Mouse (Mus musculus): ENCODE results near the gene Slc16a10. TPM values are rescaled to one million over a fixed set of nuclear protein-coding genes. Genes with fewer than 3 reads are reported as not detected.

Slc16a10 gene
- polyA plus RNA-seq, 1 experiment from 2014 or later: 11.0 TPM

- Histone ChIP-seq H3K27me3 (ENCODE audit: control insufficient read depth, insufficient read depth, low read length) (no peaks in the 10 kb centered on the region), H3K4me1 (ENCODE audit: control insufficient read depth, insufficient read depth, low read length) (no peaks in the 10 kb centered on the region), H3K4me2 (ENCODE audit: low read depth, severe bottlenecking) (no peak overlapping the region), H3K9me3 (ENCODE audit: control insufficient read depth, low read length) (no peaks in the 10 kb centered on the region), H3K27ac (replicated peaks; ENCODE audit: low read depth, low read length) (no peak overlapping the region), H3K36me3 (ENCODE audit: control insufficient read depth, insufficient read depth, low read length) (no peaks in the 10 kb centered on the region), H3K4me3 (ENCODE audit: low read depth, low read length) (no peak overlapping the region), H3K9ac (ENCODE audit: low read length) (no peak overlapping the region)
- DNase-seq (ENCODE audit: low spot score): no peak
- 89% methylated on average over 4 of the region's 4 CpGs for WGBS
- no peak for ATAC-seq (ENCODE audit: insufficient number of reproducible peaks, low FRiP score, low TSS enrichment, low read depth)
Observed at GRCm38 (mm10) chr10:40053896-40054295, 88.2 kb downstream of the Slc16a10 start.

GRCm38 (mm10) chr10:40053257-40053895 is 88.7 kb downstream of the Slc16a10 start:
- Histone ChIP-seq H3K4me2 (ENCODE audit: low read depth, severe bottlenecking) (no peak overlapping the region), H3K4me3 (ENCODE audit: low read depth, low read length) (no peak overlapping the region), H3K9me3 (ENCODE audit: control insufficient read depth, low read length) (no peaks in the 10 kb centered on the region), H3K27ac (replicated peaks; ENCODE audit: low read depth, low read length) (no peak overlapping the region), H3K27me3 (ENCODE audit: control insufficient read depth, insufficient read depth, low read length) (no peaks in the 10 kb centered on the region), H3K36me3 (ENCODE audit: control insufficient read depth, insufficient read depth, low read length) (no peaks in the 10 kb centered on the region), H3K4me1 (ENCODE audit: control insufficient read depth, insufficient read depth, low read length) (no peaks in the 10 kb centered on the region), H3K9ac (ENCODE audit: low read length) (no peak overlapping the region)
- no peak for DNase-seq (ENCODE audit: low spot score)
- WGBS: 66% methylated on average over 3 of the region's 3 CpGs
- no peak for ATAC-seq (ENCODE audit: insufficient number of reproducible peaks, low FRiP score, low TSS enrichment, low read depth)

GRCm38 (mm10) chr10:40051997-40052396 is 90.1 kb downstream of the Slc16a10 start:
- Histone ChIP-seq H3K4me3 (ENCODE audit: low read depth, low read length) (no peak overlapping the region), H3K4me1 (ENCODE audit: control insufficient read depth, insufficient read depth, low read length) (no peaks in the 10 kb centered on the region), H3K27me3 (ENCODE audit: control insufficient read depth, insufficient read depth, low read length) (no peaks in the 10 kb centered on the region), H3K9me3 (ENCODE audit: control insufficient read depth, low read length) (no peaks in the 10 kb centered on the region), H3K9ac (ENCODE audit: low read length) (no peak overlapping the region), H3K27ac (replicated peaks; ENCODE audit: low read depth, low read length) (no peak overlapping the region), H3K36me3 (ENCODE audit: control insufficient read depth, insufficient read depth, low read length) (no peaks in the 10 kb centered on the region), H3K4me2 (ENCODE audit: low read depth, severe bottlenecking) (no peak overlapping the region)
- DNase-seq (ENCODE audit: low spot score) (no peak), ATAC-seq (ENCODE audit: insufficient number of reproducible peaks, low FRiP score, low TSS enrichment, low read depth) (no peak)
- 87% methylated on average over 3 of the region's 3 CpGs for WGBS

GRCm38 (mm10) chr10:40050763-40051162 is 91.3 kb downstream of the Slc16a10 start:
- no peak overlapping the region for H3K4me3 ChIP-seq (ENCODE audit: low read depth, low read length)
- H3K9ac ChIP-seq (ENCODE audit: low read length): no peak overlapping the region
- H3K4me2 ChIP-seq (ENCODE audit: low read depth, severe bottlenecking): no peak overlapping the region
- H3K9me3 ChIP-seq (ENCODE audit: control insufficient read depth, low read length): no peaks in the 10 kb centered on the region
- H3K4me1 ChIP-seq (ENCODE audit: control insufficient read depth, insufficient read depth, low read length): no peaks in the 10 kb centered on the region
- no peaks in the 10 kb centered on the region for H3K36me3 ChIP-seq (ENCODE audit: control insufficient read depth, insufficient read depth, low read length)
- no peak overlapping the region for H3K27ac ChIP-seq (replicated peaks; ENCODE audit: low read depth, low read length)
- WGBS: 79% methylated on average over 2 of the region's 2 CpGs
- no peaks in the 10 kb centered on the region for H3K27me3 ChIP-seq (ENCODE audit: control insufficient read depth, insufficient read depth, low read length)
- DNase-seq (ENCODE audit: low spot score): no peak
- no peak for ATAC-seq (ENCODE audit: insufficient number of reproducible peaks, low FRiP score, low TSS enrichment, low read depth)

- H3K4me2 ChIP-seq (ENCODE audit: low read depth, severe bottlenecking): no peak overlapping the region
- no peaks in the 10 kb centered on the region for H3K9me3 ChIP-seq (ENCODE audit: control insufficient read depth, low read length)
- WGBS: 21% methylated on average over 4 of the region's 4 CpGs
- no peaks in the 10 kb centered on the region for H3K36me3 ChIP-seq (ENCODE audit: control insufficient read depth, insufficient read depth, low read length)
- no peak overlapping the region for H3K9ac ChIP-seq (ENCODE audit: low read length)
- H3K27me3 ChIP-seq (ENCODE audit: control insufficient read depth, insufficient read depth, low read length): no peaks in the 10 kb centered on the region
- no peaks in the 10 kb centered on the region for H3K4me1 ChIP-seq (ENCODE audit: control insufficient read depth, insufficient read depth, low read length)
- ATAC-seq (ENCODE audit: insufficient number of reproducible peaks, low FRiP score, low TSS enrichment, low read depth) (no peak), DNase-seq (ENCODE audit: low spot score) (no peak)
- no peak overlapping the region for H3K4me3 ChIP-seq (ENCODE audit: low read depth, low read length)
- H3K27ac ChIP-seq (replicated peaks; ENCODE audit: low read depth, low read length): no peak overlapping the region
Observed at GRCm38 (mm10) chr10:40041339-40041738, 100.7 kb downstream of the Slc16a10 start.

- Histone ChIP-seq H3K4me3 (ENCODE audit: low read depth, low read length) (no peak overlapping the region), H3K4me1 (ENCODE audit: control insufficient read depth, insufficient read depth, low read length) (no peaks in the 10 kb centered on the region), H3K36me3 (ENCODE audit: control insufficient read depth, insufficient read depth, low read length) (no peaks in the 10 kb centered on the region), H3K27ac (replicated peaks; ENCODE audit: low read depth, low read length) (no peak overlapping the region), H3K4me2 (ENCODE audit: low read depth, severe bottlenecking) (no peak overlapping the region), H3K9me3 (ENCODE audit: control insufficient read depth, low read length) (no peaks in the 10 kb centered on the region), H3K27me3 (ENCODE audit: control insufficient read depth, insufficient read depth, low read length) (no peaks in the 10 kb centered on the region), H3K9ac (ENCODE audit: low read length) (no peak overlapping the region)
- ATAC-seq (ENCODE audit: insufficient number of reproducible peaks, low FRiP score, low TSS enrichment, low read depth): no peak
- WGBS: 79% methylated on average over 24 of the region's 24 CpGs
- no peak for DNase-seq (ENCODE audit: low spot score)
Observed at GRCm38 (mm10) chr10:40036686-40037560, 105.1 kb downstream of the Slc16a10 start.

GRCm38 (mm10) chr10:40034956-40035355 is 107.1 kb downstream of the Slc16a10 start:
- ATAC-seq (ENCODE audit: insufficient number of reproducible peaks, low FRiP score, low TSS enrichment, low read depth): no peak
- no peaks in the 10 kb centered on the region for H3K27me3 ChIP-seq (ENCODE audit: control insufficient read depth, insufficient read depth, low read length)
- no peak for DNase-seq (ENCODE audit: low spot score)
- H3K4me1 ChIP-seq (ENCODE audit: control insufficient read depth, insufficient read depth, low read length): no peaks in the 10 kb centered on the region
- H3K27ac ChIP-seq (replicated peaks; ENCODE audit: low read depth, low read length): no peak overlapping the region
- no peak overlapping the region for H3K9ac ChIP-seq (ENCODE audit: low read length)
- H3K4me3 ChIP-seq (ENCODE audit: low read depth, low read length): no peak overlapping the region
- H3K4me2 ChIP-seq (ENCODE audit: low read depth, severe bottlenecking): no peak overlapping the region
- WGBS: 93% methylated on average over 6 of the region's 6 CpGs
- no peaks in the 10 kb centered on the region for H3K36me3 ChIP-seq (ENCODE audit: control insufficient read depth, insufficient read depth, low read length)
- no peaks in the 10 kb centered on the region for H3K9me3 ChIP-seq (ENCODE audit: control insufficient read depth, low read length)

GRCm38 (mm10) chr10:40032897-40033296 is 109.2 kb downstream of the Slc16a10 start:
- H3K27ac ChIP-seq (replicated peaks; ENCODE audit: low read depth, low read length): no peak overlapping the region
- no peak overlapping the region for H3K4me2 ChIP-seq (ENCODE audit: low read depth, severe bottlenecking)
- no peak overlapping the region for H3K4me3 ChIP-seq (ENCODE audit: low read depth, low read length)
- 86% methylated on average over 2 of the region's 2 CpGs for WGBS
- H3K4me1 ChIP-seq (ENCODE audit: control insufficient read depth, insufficient read depth, low read length): no peaks in the 10 kb centered on the region
- ATAC-seq (ENCODE audit: insufficient number of reproducible peaks, low FRiP score, low TSS enrichment, low read depth): no peak
- no peak for DNase-seq (ENCODE audit: low spot score)
- H3K36me3 ChIP-seq (ENCODE audit: control insufficient read depth, insufficient read depth, low read length): no peaks in the 10 kb centered on the region
- H3K27me3 ChIP-seq (ENCODE audit: control insufficient read depth, insufficient read depth, low read length): no peaks in the 10 kb centered on the region
- H3K9ac ChIP-seq (ENCODE audit: low read length): no peak overlapping the region
- no peaks in the 10 kb centered on the region for H3K9me3 ChIP-seq (ENCODE audit: control insufficient read depth, low read length)

All from limb, embryonic 11.5 days (tissue).